Mouse (Mus musculus): ENCODE measurements around the gene Bud31.
"Not testable (repeated sequence)": the region's sequence is repeated elsewhere in the genome, so short reads cannot be mapped to it uniquely, and the experiment has no call there.

Gene Bud31

GRCm38 (mm10) chr5:145129124-145129523, 11.0 kb upstream of the Bud31 start:
- no peak for DNase-seq (ENCODE audit: low spot score in 2 of 2)

- peak in 1 of 2 experiments; percentile 40 for DNase-seq (ENCODE audit: low spot score in 2 of 2)
Observed at GRCm38 (mm10) chr5:145129773-145130172, 10.4 kb upstream of the Bud31 start.

GRCm38 (mm10) chr5:145130191-145130590, 10.0 kb upstream of the Bud31 start:
- peak; percentile 67 to 69 for DNase-seq (ENCODE audit: low spot score in 2 of 2)

- no peak for DNase-seq (ENCODE audit: low spot score in 2 of 2)
Observed at GRCm38 (mm10) chr5:145130995-145131394, 9.2 kb upstream of the Bud31 start.

- not testable (repeated sequence) for DNase-seq (ENCODE audit: low spot score in 2 of 2)
Observed at GRCm38 (mm10) chr5:145133275-145133674, 6.9 kb upstream of the Bud31 start.

GRCm38 (mm10) chr5:145138836-145139235, 1.3 kb upstream of the Bud31 start:
- DNase-seq (ENCODE audit: low spot score in 2 of 2), result no peak

GRCm38 (mm10) chr5:145140611-145141010, 449 bp downstream of the Bud31 start:
- DNase-seq (ENCODE audit: low spot score in 2 of 2), result no peak

GRCm38 (mm10) chr5:145147748-145148147, 7.6 kb downstream of the Bud31 start:
- no peak for DNase-seq (ENCODE audit: low spot score in 2 of 2)

- no peak for DNase-seq (ENCODE audit: low spot score in 2 of 2)
Observed at GRCm38 (mm10) chr5:145149294-145149693, 9.1 kb downstream of the Bud31 start.

- no peak for DNase-seq (ENCODE audit: low spot score in 2 of 2)
Observed at GRCm38 (mm10) chr5:145152690-145153089, 12.5 kb downstream of the Bud31 start.

GRCm38 (mm10) chr5:145161361-145161760, 21.2 kb downstream of the Bud31 start:
- DNase-seq (ENCODE audit: low spot score in 2 of 2), result no peak

- no peak for DNase-seq (ENCODE audit: low spot score in 2 of 2)
Observed at GRCm38 (mm10) chr5:145164710-145165109, 24.5 kb downstream of the Bud31 start.

GRCm38 (mm10) chr5:145165184-145165583, 25.0 kb downstream of the Bud31 start:
- no peak for DNase-seq (ENCODE audit: low spot score in 2 of 2)

- DNase-seq (ENCODE audit: low spot score in 2 of 2), result peak; percentile 100
Observed at GRCm38 (mm10) chr5:145166536-145167305, 26.6 kb downstream of the Bud31 start, which contains the start of the genes Ptcd1 and Cpsf4. Gene Ptcd1, minus strand, starts transcription at chr5:145167108. Gene Cpsf4, plus strand, starts transcription at chr5:145167213.

GRCm38 (mm10) chr5:145167306-145167661, 27.1 kb downstream of the Bud31 start:
- no peak for DNase-seq (ENCODE audit: low spot score in 2 of 2)

- DNase-seq (ENCODE audit: low spot score in 2 of 2), result no peak
Observed at GRCm38 (mm10) chr5:145178461-145178980, 38.4 kb downstream of the Bud31 start.

GRCm38 (mm10) chr5:145185244-145185643, 45.1 kb downstream of the Bud31 start:
- no peak for DNase-seq (ENCODE audit: low spot score in 2 of 2)

- no peak for DNase-seq (ENCODE audit: low spot score in 2 of 2)
Observed at GRCm38 (mm10) chr5:145189416-145189815, 49.3 kb downstream of the Bud31 start.

- no peak for DNase-seq (ENCODE audit: low spot score in 2 of 2)
Observed at GRCm38 (mm10) chr5:145190373-145190772, 50.2 kb downstream of the Bud31 start.

GRCm38 (mm10) chr5:145190875-145191798, 51.0 kb downstream of the Bud31 start:
- DNase-seq (ENCODE audit: low spot score in 2 of 2), result peak; percentile 92 to 93

GRCm38 (mm10) chr5:145191962-145192361, 51.8 kb downstream of the Bud31 start, which contains the start of gene Atp5j2:
Gene Atp5j2, minus strand, starts transcription at chr5:145192062.
- DNase-seq (ENCODE audit: low spot score in 2 of 2), result no peak

All from right cerebral cortex, adult 2 months (tissue).